Mouse (Mus musculus) bone marrow, adult 2 months (tissue): Measurements from ENCODE around the gene Ugt1a8. TPM values are rescaled to one million over a fixed set of nuclear protein-coding genes. Genes with fewer than 3 reads are reported as not detected.

Experiments
- H3K27ac ChIP-seq: fragments of 200-500 bp; 2 replicates; pipeline ENCODE4 v1.5.1; 2012; ENCODE audit warnings: low read depth, mild to moderate bottlenecking, control low read depth, inconsistent platforms, low read length; ENCODE audit not compliant: control insufficient read depth, poor library complexity, insufficient read depth
- H3K4me1 ChIP-seq: fragments of 200-500 bp; 2 replicates; pipeline ENCODE4 v1.6.1; 2011; ENCODE audit warnings: low read length; ENCODE audit not compliant: control insufficient read depth, insufficient read depth
- H3K4me3 ChIP-seq: fragments of 200-500 bp; replicated peaks from 2 replicates; pipeline ENCODE3; 2011; ENCODE audit warnings: mild to moderate bottlenecking, low read depth, low read length, control low read depth; ENCODE audit not compliant: control insufficient read depth
- CTCF ChIP-seq: fragments of 200-500 bp; IDR thresholded peaks from 2 replicates; pipeline ENCODE4 v1.5.1; 2011; ENCODE audit warnings: low read length, control low read depth; ENCODE audit not compliant: control insufficient read depth, insufficient read depth
- POLR2A ChIP-seq: fragments of 200-500 bp; IDR thresholded peaks from 2 replicates; pipeline ENCODE4 v1.6.1; 2011; ENCODE audit warnings: low read depth, mild to moderate bottlenecking, control low read depth, low read length, borderline replicate concordance; ENCODE audit not compliant: control insufficient read depth
- WGBS: fragments of 180-500 bp; shearing (Covaris S2); methylation state at CpG from one replicate; pipeline ENCODE4 v1.1.7; 2018; 5-methylcytosine and 5-hydroxymethylcytosine counted together
- polyA plus RNA-seq: library from polyadenylated mRNA; stranded (reverse); fragments of >200 nt; gene quantifications from 2 replicates; pipeline ENCODE4 v1.2.4, GENCODE M21; 2011; ENCODE audit warnings: low replicate concordance; ENCODE audit not compliant: missing spikeins, insufficient read depth, insufficient read length

The Ugt1a8 gene
- polyA plus RNA-seq, 1 experiment = not detected

- peaks cover 5% of the 10 kb centered on the region for H3K4me1 ChIP-seq
- H3K4me3 ChIP-seq = no peak overlapping the region
- TF ChIP-seq CTCF = no peak
- no peak for TF ChIP-seq POLR2A
- no peak overlapping the region for H3K27ac ChIP-seq
- 89% methylated on average over 6 of the region's 6 CpGs for WGBS
Measured at GRCm38 (mm10) chr1:88267489-88267888, 179.9 kb downstream of the Ugt1a8 start.

- TF ChIP-seq POLR2A (no peak), CTCF (no peak)
- Histone ChIP-seq H3K4me1 (peaks cover 5% of the 10 kb centered on the region), H3K4me3 (no peak overlapping the region), H3K27ac (no peak overlapping the region)
- WGBS = 81% methylated on average over 6 of the region's 6 CpGs
Measured at GRCm38 (mm10) chr1:88268070-88268469, 180.5 kb downstream of the Ugt1a8 start.

Other genes with a start within 250 kb of the Ugt1a8 start
- gene Dgkd, start 234.5 kb upstream of the Ugt1a8 start, polyA plus RNA-seq = 33.5 and 56.0 TPM in 2 replicates
- 4.0 and 4.6 TPM in 2 replicates for gene Usp40, start 79.3 kb upstream of the Ugt1a8 start, polyA plus RNA-seq
- gene Ugt1a10, start 32.4 kb upstream of the Ugt1a8 start, polyA plus RNA-seq = not detected in 2 replicates
- not detected in 2 replicates for gene Ugt1a9, start 17.0 kb upstream of the Ugt1a8 start, polyA plus RNA-seq
- gene Ugt1a7c, start 7.2 kb downstream of the Ugt1a8 start, polyA plus RNA-seq = 3.8 TPM in 1 of 2 replicates, not detected in the other
- 1.1 and 6.5 TPM in 2 replicates for gene Ugt1a6b, start 15.4 kb downstream of the Ugt1a8 start, polyA plus RNA-seq
- 1.0 TPM in 1 of 2 replicates, not detected in the other for gene Ugt1a6a, start 47.0 kb downstream of the Ugt1a8 start, polyA plus RNA-seq
- gene Ugt1a5, start 78.2 kb downstream of the Ugt1a8 start, polyA plus RNA-seq = 4.0 TPM in 1 of 2 replicates, not detected in the other
- 5.8 and 6.3 TPM in 2 replicates for gene Ugt1a2, start 112.8 kb downstream of the Ugt1a8 start, polyA plus RNA-seq
- 10.2 and 12.8 TPM in 2 replicates for gene Dnajb3, start 118.0 kb downstream of the Ugt1a8 start, polyA plus RNA-seq
- gene Ugt1a1, start 124.1 kb downstream of the Ugt1a8 start, polyA plus RNA-seq = 1.8 TPM in 1 of 2 replicates, not detected in the other
- gene Mroh2a, start 139.2 kb downstream of the Ugt1a8 start, polyA plus RNA-seq = 3.9 and 4.5 TPM in 2 replicates
- gene Hjurp, start 189.8 kb downstream of the Ugt1a8 start, polyA plus RNA-seq = 66.8 and 135 TPM in 2 replicates
- not detected in 2 replicates for gene Trpm8, start 189.8 kb downstream of the Ugt1a8 start, polyA plus RNA-seq